Comparison of ENCODE assay signal across 27 mouse cellular contexts in genomic region chrX:36209554-36209953, GRCm38 (mm10). TPM values are rescaled to one million over a fixed set of nuclear protein-coding genes. Genes with fewer than 3 reads are reported as not detected.
A peak's percentile ranks its signal among the peaks of the same experiment; 100 is the strongest.
DNase-seq lines count a peak whose midpoint lies in the region; ATAC-seq and TF ChIP-seq lines count a peak whose summit lies in the region.
"Had no signal": no experiment of that assay in that cellular context is flagged by ENCODE, and none has a peak within 500 bp of the region (broad histone marks: within the 10 kb centered on the region; RNA-seq: fewer than 3 reads in every experiment).

No protein-coding gene starts in this region.

- H3K4me3 ChIP-seq in layer of hippocampus, adult 2 months: no peak overlapping the region
- H3K4me3 ChIP-seq: embryonic facial prominence, embryonic 12.5 days; forebrain, embryonic 12.5 days; heart, embryonic 15.5 days; limb, embryonic 15.5 days; liver, embryonic 15.5 days had no signal

- H3K27ac ChIP-seq in layer of hippocampus, adult 2 months: no peak overlapping the region
- H3K27ac ChIP-seq: embryonic facial prominence, embryonic 12.5 days; forebrain, embryonic 12.5 days; heart, embryonic 15.5 days; limb, embryonic 15.5 days; liver, embryonic 15.5 days had no signal

- peak; percentile 63; the same call in 1 of the 2 replicates for ATAC-seq in megakaryocyte progenitor cell, adult 5-6 weeks (replicated peaks; ENCODE audit: poor library complexity)
- ATAC-seq: hindbrain, embryonic 16.5 days; intestine, embryonic 16.5 days; lung, postnatal 0 days had no signal

- peak; percentile 56 for TF ChIP-seq CTCF in layer of hippocampus, adult 2 months (conservative IDR thresholded peaks at IDR 0.05)

- no peak for DNase-seq in layer of hippocampus, adult 2 months (ENCODE audit: low spot score in 2 of 2)
- DNase-seq in layer of hippocampus, adult 11-12 months (ENCODE audit: low spot score): no peak
- DNase-seq in A20 (ENCODE audit: low read depth, low spot score): peak; percentile 5
- DNase-seq in ES-CJ7 (ENCODE audit: low read depth, low spot score): peak; percentile 22
- no peak for DNase-seq in cerebellum, postnatal 25 days
- no peak for DNase-seq in adrenal gland, adult (ENCODE audit: inconsistent age in 2 of 2, low spot score in 1 of 2)
- DNase-seq: cerebellum, adult 18-20 months; cerebellum, postnatal 14 days; gastrocnemius, postnatal 36 days; heart, postnatal 36 days; kidney, postnatal 36 days; layer of hippocampus, adult 9-11 months; left cerebral cortex, postnatal 4 days; right cerebral cortex, postnatal 14 days; thymus, postnatal 14 days had no signal

RNA-seq across cellular contexts. Expression of gene Zcchc12, which starts 13.8 kb away (rescaled TPM):
- total RNA-seq in layer of hippocampus, adult 2 months (2021): 10 to 100 TPM; 42.5 to 43.5 TPM
- total RNA-seq in megakaryocyte progenitor cell, adult 5-6 weeks (2015): 0.17 TPM in 1 of 2 replicates, not detected in the other
- total RNA-seq in megakaryocyte progenitor cell, adult 5-6 weeks (2017): 0.25 TPM in 1 of 2 replicates, not detected in the other
- total RNA-seq: gastrocnemius, adult 18-20 months; gastrocnemius, postnatal 36 days; monocyte, adult 5-6 weeks; neutrophil, adult 5-6 weeks had no signal

Comparison
In these comparisons a context has a peak if more than half of its experiments do, and no peak if none do; other contexts are left out.
1. DNase-seq: peak in A20 (single experiment) and ES-CJ7 (single experiment); none in layer of hippocampus, adult 2 months (0 of 2), layer of hippocampus, adult 11-12 months (single experiment), cerebellum, postnatal 25 days (0 of 2) and adrenal gland, adult (0 of 2).
2. RNA of gene Zcchc12, which starts 13.8 kb away (total RNA-seq): 42.5 to 43.5 TPM in layer of hippocampus, adult 2 months; 0.17 to 0.25 TPM in megakaryocyte progenitor cell, adult 5-6 weeks; every median in the first group is over 10 times any median in the second.